Mouse (Mus musculus) stomach, postnatal 0 days (tissue): ENCODE measurements around the gene Nup210l.

Experiments used
- CTCF ChIP-seq: IDR thresholded peaks from 2 replicates; pipeline ENCODE4 v1.5.1; 2016; ENCODE audit warnings: antibody characterized with exemption, low read depth, mild to moderate bottlenecking, moderate library complexity
- EP300 ChIP-seq: optimal IDR thresholded peaks from 2 replicates; pipeline ENCODE3; 2016; ENCODE audit warnings: antibody characterized with exemption

GRCm38 (mm10) chr3:90067851-90068250 lies 36.1 kb upstream of the Nup210l start:
- TF ChIP-seq CTCF (no peak), EP300 (no peak)
